Mouse (Mus musculus) C2C12 (cell line): Measurements from ENCODE around the gene Depdc1a.

Experiments used
- CEBPB ChIP-seq: IDR thresholded peaks from one replicate; pipeline ENCODE4 v1.6.1; 2011; ENCODE audit warnings: low read depth, mild to moderate bottlenecking, control low read depth, moderate library complexity
- CTCF ChIP-seq: IDR thresholded peaks from one replicate; pipeline ENCODE4 v1.5.1; 2011; ENCODE audit not compliant: control insufficient read depth, insufficient read depth, insufficient read length
- MAX ChIP-seq: IDR thresholded peaks from one replicate; pipeline ENCODE4 v1.6.1; 2011; ENCODE audit warnings: mild to moderate bottlenecking, control low read depth
- USF1 ChIP-seq: IDR thresholded peaks from one replicate; pipeline ENCODE4 v1.6.1; 2011; ENCODE audit warnings: low read depth, mild to moderate bottlenecking, control low read depth, moderate library complexity

DNA sequence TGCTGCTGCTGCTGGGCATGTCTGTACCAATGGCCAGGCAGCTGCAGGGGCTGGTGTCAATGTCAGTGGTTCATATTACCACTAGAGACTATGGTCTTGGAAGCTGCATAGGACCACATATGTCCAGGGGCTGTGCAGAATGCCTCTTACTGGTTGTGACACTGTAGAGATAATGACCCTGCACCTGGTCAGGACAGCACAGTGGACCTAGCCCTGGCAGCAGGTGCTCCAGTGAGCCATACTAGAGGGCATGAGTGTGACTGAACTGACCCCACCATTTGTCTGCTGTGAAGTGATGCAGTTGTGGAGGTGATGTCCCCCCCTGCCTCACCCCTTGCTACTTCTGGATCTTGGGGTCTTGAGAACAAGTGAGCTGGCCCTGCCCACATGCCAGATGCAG lies 55.0 kb downstream of the Depdc1a start:
- TF ChIP-seq CTCF: no peak
- TF ChIP-seq USF1: no peak
- TF ChIP-seq MAX: no peak
- TF ChIP-seq CEBPB: no peak
